Mouse (Mus musculus): ENCODE measurements around the gene Cmtm3. TPM values are rescaled to one million over a fixed set of nuclear protein-coding genes. Genes with fewer than 3 reads are reported as not detected.
A peak's percentile ranks its signal among the peaks of the same experiment; 100 is the strongest.

Cmtm3 gene
- polyA plus RNA-seq, 1 experiment from 2014 or later = 24.9 TPM

GRCm38 (mm10) chr8:104342426-104342825 lies 3.2 kb downstream of the Cmtm3 start:
- Histone ChIP-seq H3K27ac (ENCODE audit: low read depth) (no peak overlapping the region), H3K4me2 (ENCODE audit: low read depth, low read length) (no peak overlapping the region), H3K27me3 (ENCODE audit: insufficient read depth, low read length) (no peaks in the 10 kb centered on the region), H3K9me3 (ENCODE audit: low read length) (no peaks in the 10 kb centered on the region), H3K4me3 (ENCODE audit: low read depth, low read length) (no peak overlapping the region), H3K36me3 (replicated peaks; ENCODE audit: insufficient read depth, low read length) (0 out of 2 replicates have a peak, but pooled peaks cover 4% of the 10 kb centered on the region), H3K4me1 (ENCODE audit: insufficient read depth) (peaks cover 5% of the 10 kb centered on the region), H3K9ac (replicated peaks) (no peak overlapping the region)
- no peak for ATAC-seq
- no peak for DNase-seq
- TF ChIP-seq EP300 (IDR thresholded peaks at IDR 0.05; ENCODE audit: low read depth) = no peak
- no peak for TF ChIP-seq CTCF (IDR thresholded peaks at IDR 0.05; ENCODE audit: low read depth)
- 58% methylated on average over 5 of the region's 5 CpGs for WGBS (ENCODE audit: insufficient replicate concordance)

GRCm38 (mm10) chr8:104343957-104344356 lies 4.7 kb downstream of the Cmtm3 start:
- Histone ChIP-seq H3K4me1 (ENCODE audit: insufficient read depth) (peaks cover 5% of the 10 kb centered on the region), H3K4me2 (ENCODE audit: low read depth, low read length) (no peak overlapping the region), H3K36me3 (replicated peaks; ENCODE audit: insufficient read depth, low read length) (0 out of 2 replicates have a peak, but pooled peaks cover 4% of the 10 kb centered on the region), H3K27me3 (ENCODE audit: insufficient read depth, low read length) (no peaks in the 10 kb centered on the region), H3K9me3 (ENCODE audit: low read length) (no peaks in the 10 kb centered on the region), H3K4me3 (ENCODE audit: low read depth, low read length) (no peak overlapping the region), H3K27ac (ENCODE audit: low read depth) (no peak overlapping the region), H3K9ac (replicated peaks) (no peak overlapping the region)
- 16% methylated on average over 7 of the region's 7 CpGs for WGBS (ENCODE audit: insufficient replicate concordance)
- ATAC-seq = peak; percentile 58
- no peak for TF ChIP-seq EP300 (IDR thresholded peaks at IDR 0.05; ENCODE audit: low read depth)
- peak; percentile 96 for TF ChIP-seq CTCF (IDR thresholded peaks at IDR 0.05; ENCODE audit: low read depth)
- peak; percentile 90 for DNase-seq

GRCm38 (mm10) chr8:104344622-104345021 lies 5.4 kb downstream of the Cmtm3 start:
- Histone ChIP-seq H3K36me3 (replicated peaks; ENCODE audit: insufficient read depth, low read length) (0 out of 2 replicates have a peak, but pooled peaks cover 4% of the 10 kb centered on the region), H3K4me3 (ENCODE audit: low read depth, low read length) (no peak overlapping the region), H3K27ac (ENCODE audit: low read depth) (no peak overlapping the region), H3K9me3 (ENCODE audit: low read length) (no peaks in the 10 kb centered on the region), H3K9ac (replicated peaks) (no peak overlapping the region), H3K4me1 (ENCODE audit: insufficient read depth) (peaks cover 5% of the 10 kb centered on the region), H3K4me2 (ENCODE audit: low read depth, low read length) (no peak overlapping the region), H3K27me3 (ENCODE audit: insufficient read depth, low read length) (no peaks in the 10 kb centered on the region)
- TF ChIP-seq EP300 (IDR thresholded peaks at IDR 0.05; ENCODE audit: low read depth) (no peak), CTCF (IDR thresholded peaks at IDR 0.05; ENCODE audit: low read depth) (no peak)
- ATAC-seq (no peak), DNase-seq (no peak)
- WGBS (ENCODE audit: insufficient replicate concordance) = 77% methylated on average over 5 of the region's 5 CpGs

GRCm38 (mm10) chr8:104346706-104347105 lies 7.5 kb downstream of the Cmtm3 start:
- Histone ChIP-seq H3K36me3 (replicated peaks; ENCODE audit: insufficient read depth, low read length) (0 out of 2 replicates have a peak, but pooled peaks cover 4% of the 10 kb centered on the region), H3K4me1 (ENCODE audit: insufficient read depth) (peaks cover 2% of the 10 kb centered on the region), H3K27ac (ENCODE audit: low read depth) (no peak overlapping the region), H3K9ac (replicated peaks) (no peak overlapping the region), H3K4me3 (ENCODE audit: low read depth, low read length) (no peak overlapping the region), H3K4me2 (ENCODE audit: low read depth, low read length) (no peak overlapping the region), H3K27me3 (ENCODE audit: insufficient read depth, low read length) (no peaks in the 10 kb centered on the region), H3K9me3 (ENCODE audit: low read length) (no peaks in the 10 kb centered on the region)
- no peak for DNase-seq
- no peak for TF ChIP-seq EP300 (IDR thresholded peaks at IDR 0.05; ENCODE audit: low read depth)
- no peak for TF ChIP-seq CTCF (IDR thresholded peaks at IDR 0.05; ENCODE audit: low read depth)
- no peak for ATAC-seq
- 64% methylated on average over 12 of the region's 12 CpGs for WGBS (ENCODE audit: insufficient replicate concordance)

GRCm38 (mm10) chr8:104348971-104349370 lies 9.8 kb downstream of the Cmtm3 start:
- ATAC-seq (no peak), DNase-seq (no peak)
- no peak overlapping the region; the same call in 1 of the 2 replicates for H3K27ac ChIP-seq (ENCODE audit: low read depth)
- no peaks in the 10 kb centered on the region for H3K27me3 ChIP-seq (ENCODE audit: insufficient read depth, low read length)
- 75% methylated on average over 5 of the region's 5 CpGs for WGBS (ENCODE audit: insufficient replicate concordance)
- H3K4me1 ChIP-seq (ENCODE audit: insufficient read depth) = no peaks in the 10 kb centered on the region
- no peak overlapping the region for H3K9ac ChIP-seq (replicated peaks)
- H3K9me3 ChIP-seq (ENCODE audit: low read length) = no peaks in the 10 kb centered on the region
- TF ChIP-seq EP300 (IDR thresholded peaks at IDR 0.05; ENCODE audit: low read depth) (no peak), CTCF (IDR thresholded peaks at IDR 0.05; ENCODE audit: low read depth) (no peak)
- H3K4me3 ChIP-seq (ENCODE audit: low read depth, low read length) = no peak overlapping the region
- no peak overlapping the region for H3K4me2 ChIP-seq (ENCODE audit: low read depth, low read length)
- 0 out of 2 replicates have a peak, but pooled peaks cover 6% of the 10 kb centered on the region for H3K36me3 ChIP-seq (replicated peaks; ENCODE audit: insufficient read depth, low read length)

- Histone ChIP-seq H3K4me1 (ENCODE audit: insufficient read depth) (no peaks in the 10 kb centered on the region), H3K27ac (ENCODE audit: low read depth) (no peak overlapping the region), H3K36me3 (replicated peaks; ENCODE audit: insufficient read depth, low read length) (0 out of 2 replicates have a peak, but pooled peaks cover 6% of the 10 kb centered on the region), H3K4me2 (ENCODE audit: low read depth, low read length) (no peak overlapping the region), H3K4me3 (ENCODE audit: low read depth, low read length) (no peak overlapping the region), H3K9me3 (ENCODE audit: low read length) (no peaks in the 10 kb centered on the region), H3K27me3 (ENCODE audit: insufficient read depth, low read length) (no peaks in the 10 kb centered on the region), H3K9ac (replicated peaks) (no peak overlapping the region)
- DNase-seq (no peak), ATAC-seq (no peak)
- TF ChIP-seq EP300 (IDR thresholded peaks at IDR 0.05; ENCODE audit: low read depth) (no peak), CTCF (IDR thresholded peaks at IDR 0.05; ENCODE audit: low read depth) (no peak)
- 70% methylated on average over 13 of the region's 13 CpGs for WGBS (ENCODE audit: insufficient replicate concordance)
These were observed 10.8 kb downstream of the Cmtm3 start for GRCm38 (mm10) chr8:104350047-104350446.

Measured in liver, postnatal 0 days (tissue).